Mouse (Mus musculus) olfactory bulb, adult 2 months (tissue): ENCODE data around the gene Prkcd.

Source experiments
- CTCF ChIP-seq: fragments of 200-500 bp; IDR thresholded peaks from 2 replicates; pipeline ENCODE4 v1.5.1; 2012; ENCODE audit warnings: low read depth, mild to moderate bottlenecking, low read length, moderate library complexity; ENCODE audit not compliant: insufficient read depth
- POLR2A ChIP-seq: fragments of 200-500 bp; IDR thresholded peaks from 2 replicates; pipeline ENCODE4 v1.6.1; 2012; ENCODE audit warnings: mild to moderate bottlenecking, low read depth, low read length, moderate library complexity; ENCODE audit not compliant: insufficient read depth

GRCm38 (mm10) chr14:30573983-30574584 is 51.9 kb downstream of the Prkcd start:
- TF ChIP-seq CTCF (no peak), POLR2A (no peak)
